Mouse (Mus musculus): ENCODE measurements around the gene Btg1. TPM values are rescaled to one million over a fixed set of nuclear protein-coding genes. Genes with fewer than 3 reads are reported as not detected.

Gene Btg1
- polyA plus RNA-seq, 1 experiment from 2014 or later = 37.3 TPM

DNA sequence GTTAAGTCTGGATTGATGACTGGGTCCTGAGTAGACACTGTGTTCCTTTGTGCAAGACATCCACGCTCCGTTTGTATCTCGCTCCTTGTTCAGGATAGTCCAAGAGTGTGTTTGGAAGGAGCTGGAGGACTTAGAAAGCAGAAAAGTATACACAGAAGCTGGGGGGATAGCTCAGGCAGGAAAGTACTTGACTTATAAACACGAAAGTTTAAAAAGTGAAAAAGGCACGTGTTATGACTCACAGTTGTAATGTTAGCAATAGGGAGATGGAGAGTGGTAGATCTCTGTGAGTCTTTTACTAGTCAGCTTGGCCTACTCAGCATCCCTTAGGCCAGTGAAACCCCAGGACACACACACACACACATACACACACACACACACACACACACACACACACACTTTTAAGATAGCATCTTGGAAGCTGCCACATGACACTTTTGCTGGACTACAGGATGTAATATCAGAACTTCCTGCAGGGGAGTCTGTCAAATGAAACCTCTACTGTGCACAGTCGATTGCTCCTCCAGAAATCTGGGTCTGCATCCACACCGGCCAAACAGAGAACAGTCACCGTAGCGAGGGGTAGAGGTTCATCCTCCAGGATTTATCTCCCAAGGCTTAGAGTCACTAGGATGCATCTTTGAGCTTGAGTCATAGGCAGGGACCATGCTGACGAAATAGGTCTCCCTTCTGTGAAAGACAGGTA, 43.6 kb downstream of the Btg1 start:
- Histone ChIP-seq H3K9ac (replicated peaks) (no peak overlapping the region), H3K4me3 (ENCODE audit: low read depth, low read length) (no peak overlapping the region), H3K9me3 (ENCODE audit: low read length) (no peaks in the 10 kb centered on the region), H3K36me3 (replicated peaks; ENCODE audit: insufficient read depth, low read length) (no peaks in the 10 kb centered on the region), H3K27ac (ENCODE audit: low read depth) (no peak overlapping the region), H3K27me3 (ENCODE audit: insufficient read depth, low read length) (no peaks in the 10 kb centered on the region), H3K4me2 (ENCODE audit: low read depth, low read length) (no peak overlapping the region), H3K4me1 (ENCODE audit: insufficient read depth) (no peaks in the 10 kb centered on the region)
- no peak for DNase-seq
- no peak for ATAC-seq
- no peak for TF ChIP-seq EP300 (IDR thresholded peaks at IDR 0.05; ENCODE audit: low read depth)
- TF ChIP-seq CTCF (IDR thresholded peaks at IDR 0.05; ENCODE audit: low read depth) = no peak
- 75% methylated on average over 10 of the region's 10 CpGs for WGBS (ENCODE audit: insufficient replicate concordance)

DNA sequence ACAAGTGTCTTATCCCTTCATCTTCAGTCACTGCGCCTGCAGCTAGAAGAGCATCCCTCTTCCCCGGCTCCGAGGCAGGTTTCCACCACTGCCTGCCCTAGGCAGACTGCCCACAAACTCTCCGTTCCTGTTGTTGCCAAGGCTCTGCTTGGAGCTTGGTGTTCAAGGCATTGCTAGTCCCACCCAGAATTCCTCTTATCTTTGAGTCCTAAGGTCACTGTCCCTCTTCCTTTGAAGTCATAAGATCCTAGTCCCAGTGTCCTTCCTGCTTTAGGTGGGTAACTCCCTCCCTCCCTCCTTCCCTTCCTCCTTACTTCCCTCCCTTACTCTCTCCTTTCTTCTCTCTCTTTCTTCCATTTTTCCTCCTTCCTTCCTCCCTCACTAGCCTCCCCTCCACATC, 46.2 kb downstream of the Btg1 start:
- TF ChIP-seq EP300 (IDR thresholded peaks at IDR 0.05; ENCODE audit: low read depth) (no peak), CTCF (IDR thresholded peaks at IDR 0.05; ENCODE audit: low read depth) (no peak)
- no peak overlapping the region for H3K9ac ChIP-seq (replicated peaks)
- no peak for ATAC-seq
- WGBS (ENCODE audit: insufficient replicate concordance) = 83% methylated on average over 4 of the region's 4 CpGs
- H3K4me1 ChIP-seq (ENCODE audit: insufficient read depth) = no peaks in the 10 kb centered on the region
- no peak for DNase-seq
- H3K4me3 ChIP-seq (ENCODE audit: low read depth, low read length) = no peak overlapping the region
- no peak overlapping the region for H3K4me2 ChIP-seq (ENCODE audit: low read depth, low read length)
- no peaks in the 10 kb centered on the region for H3K27me3 ChIP-seq (ENCODE audit: insufficient read depth, low read length)
- no peaks in the 10 kb centered on the region for H3K36me3 ChIP-seq (replicated peaks; ENCODE audit: insufficient read depth, low read length)
- no peak overlapping the region for H3K27ac ChIP-seq (ENCODE audit: low read depth)
- no peaks in the 10 kb centered on the region for H3K9me3 ChIP-seq (ENCODE audit: low read length)

DNA sequence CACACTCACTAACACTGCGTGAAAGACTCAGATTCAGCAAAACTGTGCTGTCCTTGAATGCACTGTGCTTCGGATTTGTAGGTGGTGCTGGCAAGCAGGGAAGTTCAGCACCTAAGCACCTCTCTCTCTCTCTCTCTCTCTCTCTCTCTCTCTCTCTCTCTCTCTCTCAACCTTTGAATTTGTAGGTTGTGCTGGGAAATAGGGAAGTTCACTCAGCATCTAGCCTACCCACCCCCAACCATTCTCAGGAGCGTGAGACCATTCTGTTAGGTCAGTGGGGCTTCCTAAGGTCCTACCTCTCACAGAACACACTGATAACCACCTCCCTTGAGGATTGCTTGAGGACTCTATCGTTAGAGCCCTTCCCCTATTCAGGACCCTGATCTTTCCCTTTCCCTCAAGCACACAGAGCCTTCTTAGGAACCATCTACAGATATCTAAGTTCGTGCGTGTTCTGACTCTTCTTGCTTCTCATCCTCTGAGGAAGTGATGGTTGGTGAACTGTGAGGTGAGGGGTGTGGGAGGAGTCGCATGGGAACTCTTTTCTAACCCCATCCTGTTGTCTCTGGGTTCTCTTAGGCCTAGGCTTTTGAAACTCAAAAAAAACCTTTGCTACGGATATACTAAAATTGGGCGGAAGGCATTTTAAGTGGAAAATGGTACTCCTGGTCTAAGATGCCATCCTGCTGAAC, 47.1 kb downstream of the Btg1 start:
- Histone ChIP-seq H3K9ac (replicated peaks) (no peak overlapping the region), H3K36me3 (replicated peaks; ENCODE audit: insufficient read depth, low read length) (no peaks in the 10 kb centered on the region), H3K4me1 (ENCODE audit: insufficient read depth) (no peaks in the 10 kb centered on the region), H3K27me3 (ENCODE audit: insufficient read depth, low read length) (no peaks in the 10 kb centered on the region), H3K9me3 (ENCODE audit: low read length) (no peaks in the 10 kb centered on the region), H3K4me3 (ENCODE audit: low read depth, low read length) (no peak overlapping the region), H3K27ac (ENCODE audit: low read depth) (no peak overlapping the region), H3K4me2 (ENCODE audit: low read depth, low read length) (no peak overlapping the region)
- TF ChIP-seq CTCF (IDR thresholded peaks at IDR 0.05; ENCODE audit: low read depth) (no peak), EP300 (IDR thresholded peaks at IDR 0.05; ENCODE audit: low read depth) (no peak)
- DNase-seq (no peak), ATAC-seq (no peak)
- WGBS (ENCODE audit: insufficient replicate concordance) = 68% methylated on average over 9 of the region's 9 CpGs

All from liver, postnatal 0 days (tissue).